Mouse (Mus musculus) cerebellum, adult 9-11 months (tissue): ENCODE results near the gene Mrpl14.

Experiments
- DNase-seq: peaks from one replicate; pipeline ENCODE4 v3.0.0; 2022

Gene Mrpl14

DNA sequence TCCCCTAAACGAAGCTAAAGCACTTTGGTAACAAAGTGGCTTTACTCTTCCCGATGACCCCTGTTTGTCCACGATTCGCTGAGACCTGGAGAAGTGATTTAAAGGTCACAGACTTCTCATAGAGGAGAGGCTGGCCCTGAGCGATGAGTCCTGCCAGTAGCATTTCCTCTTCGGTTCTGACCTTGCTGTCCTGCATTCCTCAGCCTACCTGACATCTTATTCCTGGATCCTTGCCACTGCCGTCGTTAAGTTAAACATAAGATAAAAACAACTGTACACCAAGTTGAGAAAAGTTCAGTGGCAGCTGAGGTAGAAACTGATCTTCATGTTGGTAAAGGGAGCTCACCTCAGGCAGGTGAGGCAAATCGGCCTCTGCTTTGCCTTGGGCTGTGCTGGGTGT, 3.0 kb downstream of the Mrpl14 start:
- no peak for DNase-seq

DNA sequence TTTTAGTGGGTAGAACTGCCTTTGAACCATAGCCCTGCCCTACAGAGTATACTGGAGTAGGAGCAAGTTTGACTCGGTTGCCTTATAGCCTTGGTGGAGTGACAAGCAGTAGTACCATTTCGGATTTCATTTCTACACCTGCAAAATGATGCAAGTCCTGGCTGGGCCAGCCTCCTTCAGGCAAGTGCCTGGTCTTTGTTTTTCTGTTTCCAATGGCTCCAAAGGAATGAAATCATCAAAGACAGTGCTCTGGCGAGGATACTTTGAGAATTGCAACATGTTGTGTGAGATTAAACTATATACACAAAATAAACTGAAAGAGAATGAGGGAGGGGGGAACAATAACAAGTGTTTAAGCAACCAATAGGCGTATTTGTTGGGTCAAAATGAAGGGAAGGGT, 3.9 kb downstream of the Mrpl14 start:
- DNase-seq = no peak

DNA sequence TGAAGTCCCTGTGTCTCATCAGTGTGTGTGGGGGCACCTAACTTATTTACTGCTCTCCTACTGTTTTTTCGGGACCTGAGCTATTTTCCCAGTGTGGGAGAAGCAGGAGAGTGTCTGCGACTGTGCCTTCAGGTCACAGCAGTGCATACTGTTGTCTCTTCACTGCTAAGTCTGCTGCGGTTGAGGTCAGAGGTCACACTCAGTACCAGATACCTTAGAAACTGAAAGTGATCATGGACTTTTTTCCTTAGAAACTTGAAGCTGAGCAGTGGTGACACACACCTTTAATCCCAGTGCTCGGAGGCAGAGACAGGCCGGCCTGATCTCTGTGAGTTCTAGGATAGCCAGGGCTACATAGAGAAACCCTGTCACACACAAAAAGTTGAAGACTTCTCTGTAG, 6.0 kb downstream of the Mrpl14 start:
- no peak for DNase-seq

DNA sequence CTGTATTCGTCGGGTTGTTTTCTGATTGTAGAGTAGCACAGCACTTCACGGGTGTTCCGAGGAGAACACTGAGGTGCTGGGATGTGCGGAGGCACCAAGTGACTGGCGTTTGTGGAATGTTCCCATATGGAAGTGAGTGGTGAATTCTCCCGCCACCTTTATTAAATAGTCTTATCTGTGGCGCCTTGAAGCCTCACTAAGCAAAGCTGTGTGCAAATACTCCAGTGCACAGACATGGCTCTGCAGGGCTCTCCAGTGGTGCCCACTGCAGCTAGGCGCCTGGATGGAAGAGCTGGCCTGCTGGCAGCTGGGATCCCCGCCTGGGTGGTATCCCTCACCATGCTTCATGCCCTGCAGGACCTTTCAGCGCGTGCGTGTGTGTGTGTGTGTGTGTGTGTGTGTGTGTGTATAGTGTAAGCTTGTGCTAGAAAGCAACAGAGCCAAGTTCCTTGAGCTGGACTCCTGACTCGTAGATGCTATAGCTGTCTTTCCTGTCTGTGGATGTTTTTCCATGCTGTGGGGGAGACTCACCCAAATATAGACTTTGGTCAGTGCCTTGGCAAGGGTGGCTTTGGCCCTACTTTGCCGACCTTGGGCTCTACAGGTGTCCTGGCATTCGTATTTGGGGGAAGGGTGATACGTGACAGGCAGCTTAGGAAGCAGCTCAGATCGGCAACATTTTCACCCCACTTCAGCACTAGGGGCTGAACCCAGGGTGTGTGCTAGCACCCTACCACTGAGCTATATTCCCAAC, 7.9 kb downstream of the Mrpl14 start:
- DNase-seq = no peak

DNA sequence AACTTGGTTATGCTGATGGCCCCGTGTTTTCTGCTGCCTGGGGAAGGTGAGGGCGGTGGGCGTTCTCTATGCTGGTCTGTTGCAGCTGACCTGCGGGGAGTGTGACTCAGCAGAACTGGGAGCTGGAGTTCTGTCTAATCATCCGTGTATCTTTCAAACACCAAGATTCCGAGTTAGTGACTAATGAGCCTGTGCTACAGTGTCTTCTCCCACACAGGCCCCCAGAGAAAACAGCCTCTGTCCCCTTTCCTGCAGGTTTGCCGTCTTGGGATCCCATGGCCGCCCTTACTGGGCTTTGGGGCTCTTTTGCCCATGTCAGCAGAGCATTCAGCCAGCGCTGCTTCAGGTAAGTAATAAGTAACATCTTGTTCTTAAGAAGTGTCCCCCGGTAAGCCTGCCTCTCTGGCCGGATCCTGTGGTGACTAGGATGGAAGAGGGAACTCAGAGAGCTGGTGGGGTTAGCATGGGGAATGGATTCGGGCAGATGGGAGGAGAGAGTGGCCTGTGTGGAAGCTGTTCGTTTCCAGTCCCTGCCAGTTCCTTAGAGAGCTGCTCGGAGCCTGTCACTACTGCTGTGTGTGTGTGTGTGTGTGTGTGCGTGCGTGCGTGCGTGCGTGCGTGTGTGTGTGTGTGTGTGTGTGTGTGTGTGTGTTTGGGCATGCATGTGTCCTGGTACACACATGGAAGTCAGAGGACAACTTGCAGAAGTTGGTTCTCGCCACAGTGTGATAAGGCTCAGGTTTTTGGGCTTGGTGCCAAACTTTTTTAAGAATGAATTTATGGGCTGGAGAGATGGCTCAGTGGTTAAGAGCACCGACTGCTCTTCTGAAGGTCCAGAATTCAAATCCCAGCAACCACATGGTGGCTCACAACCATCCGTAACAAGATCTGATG, 9.4 kb downstream of the Mrpl14 start:
- no peak for DNase-seq

DNA sequence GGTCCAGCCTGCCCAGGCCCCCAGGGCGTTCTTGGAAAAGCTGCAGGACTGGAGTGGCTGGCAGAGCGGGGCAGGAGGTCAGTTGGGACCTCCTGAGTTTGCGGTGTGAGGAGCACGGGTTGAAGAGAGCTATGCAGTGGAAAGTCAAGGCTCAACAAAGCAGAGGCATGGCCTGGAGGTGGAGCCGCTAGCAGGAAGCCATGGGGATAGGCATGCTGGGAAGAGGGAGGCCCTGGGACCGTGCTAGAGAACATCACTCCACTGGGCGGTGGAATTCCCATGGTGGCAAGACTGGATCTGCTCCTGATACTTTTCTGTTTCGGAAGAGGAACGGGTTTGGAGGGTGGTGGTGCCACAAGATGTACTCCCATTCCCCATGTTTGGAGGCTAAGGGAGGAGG, 10.9 kb downstream of the Mrpl14 start:
- DNase-seq = no peak

DNA sequence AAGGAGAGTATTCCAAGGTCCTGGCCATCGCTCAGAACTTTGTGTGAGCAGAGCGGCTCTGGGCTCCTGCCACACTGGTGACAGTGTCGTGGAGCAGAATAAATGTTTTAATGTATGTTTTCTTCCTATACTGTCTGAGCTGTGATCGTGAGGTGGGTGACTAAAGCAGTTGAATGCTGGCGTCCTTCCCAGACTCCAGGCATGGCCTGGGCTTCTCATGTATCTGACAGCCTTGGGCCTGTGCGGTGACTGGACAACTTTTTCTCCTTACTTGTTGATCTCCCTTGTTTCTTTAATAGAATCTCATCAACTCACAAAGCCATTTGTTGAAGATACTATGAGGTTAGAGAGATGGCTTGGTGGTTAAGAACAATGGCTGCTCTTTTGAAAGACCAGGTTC, 12.2 kb downstream of the Mrpl14 start:
- no peak for DNase-seq

DNA sequence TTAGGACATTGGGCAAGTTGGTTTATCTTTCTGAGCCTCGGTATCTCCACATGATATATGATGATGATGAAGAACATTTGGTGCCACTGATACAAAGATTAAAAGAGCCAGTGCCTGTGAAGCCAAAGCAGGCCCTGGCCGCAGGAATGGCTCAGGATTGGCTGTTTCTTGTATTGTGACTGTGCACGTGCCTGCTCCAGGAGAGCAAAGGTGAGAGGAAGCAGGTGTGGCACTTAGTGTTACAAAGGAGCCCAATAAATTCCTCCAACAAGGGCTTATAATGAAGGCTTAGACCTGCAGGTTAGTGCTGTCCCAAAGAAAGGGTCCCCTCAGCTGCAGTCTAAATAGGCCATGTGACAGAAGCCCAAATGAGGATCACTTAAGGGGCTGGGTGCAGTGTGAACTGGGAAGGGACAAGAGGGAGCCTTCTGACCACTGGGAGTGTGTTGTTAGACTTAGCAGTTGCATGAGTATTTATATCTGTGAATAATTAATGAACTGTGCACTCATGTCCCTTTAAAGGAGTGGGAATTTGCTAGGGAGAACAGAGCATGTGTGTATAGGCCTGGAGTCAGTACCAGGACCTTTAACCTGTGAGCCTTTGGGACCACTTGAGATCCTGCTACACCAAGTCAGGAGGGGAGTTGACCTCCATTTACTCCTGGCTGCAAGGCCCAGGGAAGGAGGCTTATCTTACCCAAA, 13.1 kb downstream of the Mrpl14 start:
- DNase-seq = no peak

DNA sequence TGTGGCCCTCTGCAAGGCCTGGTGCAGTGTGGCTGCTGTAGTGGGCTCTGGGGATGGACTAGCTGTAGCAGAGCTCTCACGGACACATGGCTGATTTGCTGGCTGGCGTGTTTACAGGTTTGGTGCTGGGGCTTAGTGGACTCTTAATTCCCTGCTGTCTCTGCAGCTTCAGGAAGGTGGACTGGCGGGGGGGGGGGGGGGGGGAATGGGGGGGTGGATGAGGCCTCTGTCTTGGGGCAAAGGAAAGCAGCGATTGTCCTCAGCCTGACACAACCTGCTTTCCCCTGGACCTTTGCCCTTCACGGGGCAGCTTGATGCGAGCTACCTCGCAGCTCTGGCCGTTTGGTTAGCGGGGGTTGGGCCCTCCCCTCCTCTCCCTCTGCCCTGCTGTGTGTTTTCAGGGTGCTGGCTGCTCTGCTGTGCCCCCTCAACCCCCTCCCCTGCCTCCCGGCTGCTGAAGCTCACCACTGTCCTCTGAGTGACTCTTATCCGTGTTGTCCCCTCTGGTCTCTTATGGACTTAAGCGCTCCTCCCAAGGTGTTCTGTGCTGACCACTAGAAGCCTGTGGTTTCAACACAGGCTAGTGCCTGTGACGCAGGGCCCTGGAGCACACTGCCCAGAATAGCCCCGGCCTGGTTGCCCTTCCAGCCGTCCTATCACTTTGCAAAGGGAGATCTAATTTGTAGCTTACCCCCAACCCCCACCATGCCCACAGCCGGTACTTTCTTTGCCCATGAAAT, 14.5 kb downstream of the Mrpl14 start:
- no peak for DNase-seq

DNA sequence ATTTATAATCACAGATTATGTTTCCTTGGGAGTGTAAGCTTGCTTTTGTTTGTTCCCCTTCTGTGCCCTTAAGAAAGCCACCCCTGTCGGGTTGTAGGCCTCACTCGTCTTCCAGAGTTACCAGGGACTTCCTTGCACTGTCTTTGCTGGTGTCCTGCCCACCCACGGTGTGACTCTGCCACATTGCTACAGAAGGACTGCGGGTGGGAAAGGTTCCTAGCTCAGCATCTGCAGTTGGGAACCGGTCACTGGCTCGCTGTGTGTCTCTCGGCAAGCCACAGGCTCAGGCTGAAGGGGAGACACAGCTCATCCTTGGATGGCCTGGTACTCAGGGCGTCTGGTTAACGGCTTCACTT, 15.1 kb downstream of the Mrpl14 start:
- DNase-seq = no peak

DNA sequence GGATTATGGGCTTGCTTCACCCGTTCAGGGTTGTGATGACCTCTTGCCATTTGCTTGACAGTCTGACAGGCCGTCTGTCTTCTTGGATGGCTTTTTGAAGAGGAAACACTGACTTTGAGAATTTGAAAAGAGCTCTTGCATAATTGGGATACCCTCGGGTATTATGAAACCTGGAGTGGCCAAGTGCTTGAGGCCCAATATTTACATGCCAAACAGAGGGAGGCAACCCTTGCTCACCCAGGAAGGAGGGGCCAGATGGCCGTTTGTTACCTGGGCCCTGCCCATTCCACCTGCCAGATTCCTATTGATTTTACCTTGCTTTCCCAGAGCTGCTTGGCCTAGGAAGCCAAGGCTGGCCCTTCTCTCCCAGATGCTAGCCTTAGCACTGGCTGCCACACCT, 16.1 kb downstream of the Mrpl14 start:
- no peak for DNase-seq

DNA sequence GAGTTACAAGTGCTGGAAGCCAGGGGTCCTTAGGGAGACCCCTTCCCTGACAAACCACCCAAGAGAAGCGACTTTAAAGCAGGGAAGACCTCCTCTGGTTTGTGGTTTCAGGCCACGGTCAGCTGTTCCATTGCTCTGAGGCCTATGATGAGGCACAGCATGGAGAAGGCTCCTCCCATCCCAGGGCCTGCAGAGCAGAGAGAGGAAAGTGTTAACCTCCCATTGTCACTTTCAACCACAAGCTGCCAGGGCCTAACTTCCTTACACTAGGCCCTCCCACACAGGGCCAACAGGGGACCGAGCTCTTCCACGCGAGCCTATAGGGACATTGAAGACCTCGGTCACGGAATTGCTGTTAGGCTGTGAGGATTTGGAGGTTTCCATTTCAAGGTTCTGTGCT, 17.1 kb downstream of the Mrpl14 start:
- no peak for DNase-seq

DNA sequence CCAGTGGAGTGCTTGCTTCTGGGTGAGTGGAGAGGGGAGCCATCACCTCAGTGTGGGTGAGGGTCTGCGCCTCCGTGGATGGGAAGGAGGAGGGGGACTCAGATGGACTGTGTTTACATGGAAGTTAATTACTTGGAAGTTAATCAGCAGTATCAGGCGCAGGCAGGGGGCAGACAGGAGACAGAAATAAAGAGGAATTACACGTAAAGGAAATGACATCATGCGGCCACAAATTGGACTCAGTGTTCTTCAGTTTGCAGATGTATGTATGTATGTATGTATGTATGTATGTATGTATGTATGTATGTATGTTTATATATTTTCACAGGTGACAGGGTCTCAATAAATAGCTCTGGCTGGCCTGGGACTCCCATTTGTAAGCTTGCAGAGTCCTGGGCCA, 20.7 kb downstream of the Mrpl14 start:
- no peak for DNase-seq

DNA sequence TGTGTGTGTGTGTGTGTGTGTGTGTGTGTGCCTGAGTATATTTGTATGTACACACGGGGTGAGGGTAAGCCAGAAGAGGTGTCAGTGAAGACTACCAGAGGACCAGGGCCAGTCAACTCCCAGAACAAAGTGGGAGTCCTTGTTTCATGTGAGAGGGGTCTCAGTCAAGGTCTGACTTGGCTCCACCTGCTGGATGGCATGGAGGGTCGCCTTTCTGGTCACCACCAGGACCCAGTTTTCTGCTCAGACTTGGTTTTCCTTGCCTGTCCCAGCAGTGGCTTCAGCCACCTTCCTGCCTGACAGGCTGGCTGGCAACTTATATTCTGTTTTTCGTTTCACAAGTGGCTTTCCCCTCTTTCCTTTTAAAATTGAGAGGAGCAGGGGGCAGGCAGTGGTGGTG, 21.3 kb downstream of the Mrpl14 start:
- DNase-seq = no peak

DNA sequence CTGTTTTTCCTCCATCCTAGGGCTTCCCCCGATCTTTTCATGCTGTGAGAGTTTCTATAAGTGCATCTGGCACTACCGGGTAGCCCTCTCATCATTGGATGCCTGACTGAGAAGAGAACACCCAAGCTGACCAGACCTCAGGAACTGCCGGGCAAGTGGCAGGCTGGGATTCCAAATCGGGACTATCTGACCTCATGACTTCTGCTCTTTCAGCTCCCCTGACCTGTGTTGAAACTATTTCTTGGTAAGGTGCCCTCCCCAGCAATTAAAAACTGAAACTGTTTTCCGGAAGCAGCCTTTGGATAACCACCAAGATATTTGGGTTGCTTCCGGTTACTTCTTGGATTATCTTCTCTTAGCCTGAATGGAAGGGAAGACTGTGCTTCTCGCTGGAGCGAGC, 22.1 kb downstream of the Mrpl14 start:
- no peak for DNase-seq

DNA sequence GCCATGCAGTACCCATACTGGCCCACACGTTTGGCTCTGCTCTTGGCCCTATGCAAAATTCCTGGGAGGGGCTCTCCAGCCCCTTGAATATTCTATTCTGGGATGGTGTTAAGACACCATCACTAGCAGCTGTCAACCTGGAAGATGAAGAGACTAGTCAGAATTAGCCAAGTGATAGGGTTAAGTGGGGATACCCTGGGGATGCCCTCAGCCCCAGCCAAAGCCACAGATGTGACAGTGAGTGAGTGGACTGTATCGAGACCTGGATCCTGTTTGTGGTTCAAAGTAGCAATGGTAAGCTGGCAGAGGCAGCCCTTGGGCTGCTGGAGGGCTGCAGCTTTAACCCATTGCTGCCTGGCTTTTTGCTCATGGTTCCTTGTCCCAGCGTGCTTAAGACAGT, 23.7 kb downstream of the Mrpl14 start:
- DNase-seq = no peak

DNA sequence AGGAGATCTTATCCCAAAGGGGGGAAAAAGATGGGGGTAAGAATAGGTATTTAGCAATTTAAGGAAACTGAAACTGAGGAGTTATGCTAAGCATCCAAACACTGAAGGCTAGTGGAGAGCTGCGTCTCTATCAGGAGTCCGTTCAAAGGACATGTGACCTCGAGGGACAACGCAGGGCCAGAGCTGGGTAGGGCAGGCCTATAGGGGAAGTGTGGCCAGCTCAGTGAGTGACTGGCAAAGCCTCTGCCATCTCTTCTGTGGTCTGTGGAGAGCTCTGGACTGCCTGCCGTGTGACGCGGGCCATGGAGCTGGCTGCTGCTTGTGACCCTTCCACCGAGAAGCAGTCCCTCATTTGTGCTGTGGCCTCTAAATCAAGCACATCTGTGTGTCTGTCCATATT, 24.3 kb downstream of the Mrpl14 start:
- DNase-seq = no peak

DNA sequence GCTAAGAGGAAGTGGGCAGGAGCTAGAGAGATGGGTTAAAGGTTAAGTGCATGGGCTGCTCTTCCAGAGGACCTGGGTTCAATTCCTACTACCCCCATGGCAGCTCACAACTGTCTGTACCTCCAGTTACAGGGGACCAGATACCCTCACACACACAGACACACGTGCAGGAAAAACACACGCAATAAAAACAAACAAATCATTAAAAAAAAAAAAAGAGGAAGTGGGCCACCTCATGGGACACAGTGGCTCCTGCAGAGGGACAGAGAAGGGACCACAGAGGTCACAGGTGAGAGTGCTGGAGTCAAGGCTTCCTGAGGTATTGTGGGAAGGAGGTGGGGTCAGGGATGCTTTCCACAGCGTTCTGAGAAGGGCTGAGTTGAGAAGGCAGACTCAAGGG, 25.4 kb downstream of the Mrpl14 start:
- no peak for DNase-seq

DNA sequence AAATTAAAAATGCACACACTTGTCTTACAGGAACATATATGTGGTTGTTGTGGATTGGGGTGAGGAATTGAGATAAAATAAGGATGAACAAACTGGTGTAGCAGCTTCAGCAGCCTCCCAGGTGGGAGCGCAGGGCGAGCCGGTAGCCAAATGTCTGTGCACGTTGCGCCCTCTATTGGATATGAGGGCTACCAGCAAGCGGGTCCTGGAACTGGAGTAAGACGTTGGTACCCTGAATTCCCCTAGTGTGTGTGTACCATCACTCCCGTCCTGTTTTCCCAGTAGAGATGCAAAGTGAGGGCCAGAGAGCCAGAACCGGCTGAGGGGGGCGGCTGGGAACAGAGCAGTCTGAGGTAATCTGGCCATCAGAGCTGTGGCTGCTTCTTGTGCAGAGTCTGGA, 32.2 kb downstream of the Mrpl14 start:
- DNase-seq = peak; percentile 71

DNA sequence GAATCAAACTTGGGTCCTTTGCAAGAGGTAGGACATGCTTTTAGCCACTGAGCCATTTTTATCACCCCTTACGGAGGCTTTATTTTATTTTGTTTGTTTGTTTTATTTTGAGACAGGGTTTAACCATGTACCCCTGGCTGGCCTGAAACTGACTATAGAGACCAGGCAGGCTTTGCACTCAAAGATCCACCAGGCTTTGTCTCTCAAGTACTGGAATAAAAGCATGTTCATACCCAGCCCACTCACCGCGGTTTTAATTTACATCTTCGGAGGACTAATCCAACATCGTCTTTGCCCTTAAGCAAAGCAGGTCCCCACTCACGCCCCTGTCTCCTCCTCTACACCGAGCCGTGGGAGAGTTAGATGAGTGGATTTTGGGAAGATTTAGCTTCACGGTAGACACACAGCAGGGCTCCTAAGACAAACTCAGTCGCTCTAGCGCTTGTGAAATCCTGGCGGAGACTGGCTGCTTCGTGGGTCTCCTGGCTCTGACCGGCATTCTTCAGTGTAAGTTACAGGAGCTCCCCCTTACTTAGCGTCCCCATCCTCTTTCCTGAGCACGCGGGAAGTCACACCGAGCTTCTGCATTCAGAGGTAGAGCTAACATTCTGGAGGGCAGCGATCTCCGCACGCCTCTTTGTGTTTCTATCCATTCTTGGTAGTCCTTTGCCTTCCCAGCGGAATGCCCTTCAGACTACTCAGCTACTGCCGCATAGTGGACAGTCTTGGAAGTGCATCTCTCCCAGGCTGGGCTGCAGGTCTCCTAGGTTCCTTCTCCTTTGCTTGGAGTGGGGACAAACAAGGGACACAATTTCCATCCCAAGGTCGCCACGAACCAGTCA, 37.8 kb downstream of the Mrpl14 start:
- peak; percentile 78 for DNase-seq

DNA sequence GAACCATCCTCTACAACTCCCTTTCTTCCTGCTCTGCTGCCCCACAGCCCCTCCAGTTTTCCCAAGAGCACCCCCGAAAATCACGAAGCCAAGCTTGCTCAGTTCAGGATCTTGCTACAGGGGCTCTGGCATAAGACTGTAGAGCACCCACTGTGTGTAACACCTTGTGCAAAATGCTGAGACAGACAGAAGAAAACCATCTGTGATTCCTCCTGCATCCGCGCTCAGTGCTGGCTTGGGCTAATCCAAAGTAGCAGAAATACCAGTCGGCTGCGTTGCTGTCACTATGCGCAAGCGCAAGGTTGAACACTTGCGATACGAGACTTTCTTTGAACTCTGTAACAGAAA, 38.4 kb downstream of the Mrpl14 start:
- no peak for DNase-seq

DNA sequence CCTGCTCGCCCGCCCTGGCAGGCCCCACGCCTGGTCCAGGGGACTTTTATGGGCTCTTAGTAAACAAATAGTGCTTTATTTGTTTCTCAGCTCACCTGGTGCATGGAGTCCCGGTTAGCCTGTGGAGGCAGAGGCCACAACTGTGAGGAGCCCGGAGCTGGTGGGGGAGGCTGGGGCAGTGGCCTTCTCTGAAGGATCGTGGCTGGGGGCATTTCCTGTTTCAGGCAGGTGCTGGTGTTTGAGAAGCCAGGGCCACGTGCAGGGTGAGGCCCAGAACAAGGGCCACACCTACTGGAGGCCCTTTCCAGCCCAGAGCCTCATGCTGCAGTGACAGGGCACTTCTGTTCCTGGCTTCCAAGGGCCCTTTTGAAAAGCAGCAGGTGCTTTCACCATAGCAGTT, 40.1 kb downstream of the Mrpl14 start:
- no peak for DNase-seq
